Mouse (Mus musculus): ENCODE measurements around the gene Defb10. TPM values are rescaled to one million over a fixed set of nuclear protein-coding genes. Genes with fewer than 3 reads are reported as not detected.
"Not testable (repeated sequence)": the region's sequence is repeated elsewhere in the genome, so short reads cannot be mapped to it uniquely, and the experiment has no call there.

The Defb10 gene
- polyA plus RNA-seq (2014; fragmentation: Nextera tagmentation; extraction: Ambion mirVana), result 0.91 and 1.5 TPM in 2 replicates

DNA sequence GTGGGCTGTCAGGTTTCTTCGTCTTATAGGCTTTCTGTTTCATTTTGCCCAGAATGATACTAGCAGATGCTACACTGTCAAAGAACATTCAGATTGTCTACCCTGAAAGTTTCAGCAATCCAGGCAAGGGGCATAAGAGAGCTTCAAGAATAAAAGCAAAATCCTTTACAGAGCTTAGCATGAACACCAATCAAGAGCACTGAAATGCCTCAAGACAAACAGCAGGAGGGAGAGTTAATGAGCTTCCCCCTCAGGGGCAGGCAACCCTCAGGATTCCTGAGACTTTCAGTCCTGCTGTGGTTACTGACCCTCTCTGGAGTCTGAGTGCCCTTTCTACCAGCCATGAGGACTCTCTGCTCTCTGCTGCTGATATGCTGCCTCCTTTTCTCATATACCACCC lies at the start of gene Defb10:
Defb10 (plus strand) TSS at position 316 of the 400 bp plus-strand sequence.
- WGBS, result 52% methylated on average over 1 of the region's 1 CpGs
- not testable (repeated sequence) for H3K36me3 ChIP-seq (ENCODE audit: control insufficient read depth, insufficient read depth, low read length); H3K9me3 ChIP-seq (ENCODE audit: control insufficient read depth, low read length); ATAC-seq (ENCODE audit: low FRiP score); H3K4me1 ChIP-seq (replicated peaks; ENCODE audit: control insufficient read depth, insufficient read depth, low read length); DNase-seq (ENCODE audit: low spot score); H3K4me3 ChIP-seq (ENCODE audit: low read depth, low read length); H3K27me3 ChIP-seq (ENCODE audit: control insufficient read depth, insufficient read depth, low read length); H3K9ac ChIP-seq (ENCODE audit: low read depth, low read length); H3K4me2 ChIP-seq (replicated peaks; ENCODE audit: low read depth, low read length); H3K27ac ChIP-seq (ENCODE audit: low read depth, low read length)

DNA sequence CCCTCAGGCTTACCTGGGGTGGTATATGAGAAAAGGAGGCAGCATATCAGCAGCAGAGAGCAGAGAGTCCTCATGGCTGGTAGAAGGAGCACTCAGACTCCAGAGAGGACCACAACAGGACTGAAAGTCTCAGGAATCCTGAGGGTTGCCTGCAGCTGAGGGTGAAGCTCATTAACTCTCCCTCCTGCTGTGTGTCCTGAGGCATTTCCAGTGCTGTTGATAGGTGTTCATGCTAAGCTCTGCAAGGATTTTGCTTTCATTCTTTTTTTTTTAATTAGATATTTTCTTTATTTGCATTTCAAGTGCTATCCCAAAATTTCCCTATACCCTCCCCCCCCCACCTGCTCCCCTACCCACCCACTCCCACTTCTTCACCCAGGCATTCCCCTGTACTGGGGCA lies 26.6 kb downstream of the Defb10 start, which contains the start of gene Defb9:
Defb9 (minus strand) TSS at position 101 of the 400 bp plus-strand sequence.
- not testable (repeated sequence) for H3K9ac ChIP-seq (ENCODE audit: low read depth, low read length); ATAC-seq (ENCODE audit: low FRiP score); H3K4me1 ChIP-seq (replicated peaks; ENCODE audit: control insufficient read depth, insufficient read depth, low read length); H3K27ac ChIP-seq (ENCODE audit: low read depth, low read length); H3K9me3 ChIP-seq (ENCODE audit: control insufficient read depth, low read length); H3K36me3 ChIP-seq (ENCODE audit: control insufficient read depth, insufficient read depth, low read length); H3K4me3 ChIP-seq (ENCODE audit: low read depth, low read length); DNase-seq (ENCODE audit: low spot score); H3K27me3 ChIP-seq (ENCODE audit: control insufficient read depth, insufficient read depth, low read length); H3K4me2 ChIP-seq (replicated peaks; ENCODE audit: low read depth, low read length)

DNA sequence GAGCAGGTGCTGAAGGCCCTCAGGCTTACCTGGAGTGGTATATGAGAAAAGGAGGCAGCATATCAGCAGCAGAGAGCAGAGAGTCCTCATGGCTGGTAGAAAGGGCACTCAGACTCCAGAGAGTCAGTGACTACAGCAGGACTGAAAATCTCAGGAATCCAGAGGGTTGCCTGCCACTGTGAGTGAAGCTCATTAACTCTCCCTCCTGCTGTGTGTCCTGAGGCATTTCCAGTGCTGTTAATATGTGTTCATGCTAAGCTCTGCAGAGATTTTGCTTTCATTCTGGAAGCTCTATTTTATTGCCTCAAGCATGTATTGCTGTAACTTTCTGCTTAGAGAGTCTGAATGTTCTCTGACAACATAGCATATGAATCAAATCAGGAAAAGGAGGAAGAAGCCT lies 47.6 kb downstream of the Defb10 start, which contains the start of gene Defb11:
Defb11 (minus strand) TSS at position 123 of the 400 bp plus-strand sequence.
- H3K9ac ChIP-seq (ENCODE audit: low read depth, low read length); H3K4me3 ChIP-seq (ENCODE audit: low read depth, low read length); H3K9me3 ChIP-seq (ENCODE audit: control insufficient read depth, low read length); H3K4me2 ChIP-seq (replicated peaks; ENCODE audit: low read depth, low read length); ATAC-seq (ENCODE audit: low FRiP score); H3K27ac ChIP-seq (ENCODE audit: low read depth, low read length); H3K4me1 ChIP-seq (replicated peaks; ENCODE audit: control insufficient read depth, insufficient read depth, low read length); H3K36me3 ChIP-seq (ENCODE audit: control insufficient read depth, insufficient read depth, low read length); H3K27me3 ChIP-seq (ENCODE audit: control insufficient read depth, insufficient read depth, low read length): not testable (repeated sequence)
- DNase-seq (ENCODE audit: low spot score), result peak; percentile 2

Other genes starting within 250 kb of the Defb10 start
- not detected in 2 replicates for gene Defa26, start 240.7 kb upstream of the Defb10 start, polyA plus RNA-seq (2014; fragmentation: Nextera tagmentation; extraction: Ambion mirVana)
- gene Defa17, start 203.1 kb upstream of the Defb10 start, polyA plus RNA-seq (2014; fragmentation: Nextera tagmentation; extraction: Ambion mirVana), result not detected in 2 replicates
- gene Defa34, start 193.1 kb upstream of the Defb10 start, polyA plus RNA-seq (2014; fragmentation: Nextera tagmentation; extraction: Ambion mirVana), result not detected in 2 replicates
- gene AY761184, start 155.3 kb upstream of the Defb10 start, polyA plus RNA-seq (2014; fragmentation: Nextera tagmentation; extraction: Ambion mirVana), result not detected in 2 replicates
- gene Defa24, start 124.4 kb upstream of the Defb10 start, polyA plus RNA-seq (2014; fragmentation: Nextera tagmentation; extraction: Ambion mirVana), result not detected in 2 replicates
- gene Defb50, start 35.4 kb upstream of the Defb10 start, polyA plus RNA-seq (2014; fragmentation: Nextera tagmentation; extraction: Ambion mirVana), result not detected in 2 replicates
- 0.67 TPM in 1 of 2 replicates, not detected in the other for gene Defb2, start 19.0 kb upstream of the Defb10 start, polyA plus RNA-seq (2014; fragmentation: Nextera tagmentation; extraction: Ambion mirVana)
- not detected in 2 replicates for gene Defb9, start 26.5 kb downstream of the Defb10 start, polyA plus RNA-seq (2014; fragmentation: Nextera tagmentation; extraction: Ambion mirVana)
- 7.8 and 9.1 TPM in 2 replicates for gene Defb11, start 47.5 kb downstream of the Defb10 start, polyA plus RNA-seq (2014; fragmentation: Nextera tagmentation; extraction: Ambion mirVana)
- not detected in 2 replicates for gene Defb15, start 73.8 kb downstream of the Defb10 start, polyA plus RNA-seq (2014; fragmentation: Nextera tagmentation; extraction: Ambion mirVana)
- not detected in 2 replicates for gene Defb35, start 79.5 kb downstream of the Defb10 start, polyA plus RNA-seq (2014; fragmentation: Nextera tagmentation; extraction: Ambion mirVana)
- not detected in 2 replicates for gene Defb13, start 87.9 kb downstream of the Defb10 start, polyA plus RNA-seq (2014; fragmentation: Nextera tagmentation; extraction: Ambion mirVana)
- gene Fam90a1a, start 99.8 kb downstream of the Defb10 start, polyA plus RNA-seq (2014; fragmentation: Nextera tagmentation; extraction: Ambion mirVana), result not detected in 2 replicates
- gene Ccdc70, start 110.9 kb downstream of the Defb10 start, polyA plus RNA-seq (2014; fragmentation: Nextera tagmentation; extraction: Ambion mirVana), result not detected in 2 replicates
- gene Atp7b, start 201.4 kb downstream of the Defb10 start, polyA plus RNA-seq (2014; fragmentation: Nextera tagmentation; extraction: Ambion mirVana), result 1.3 and 1.9 TPM in 2 replicates
- 32.3 and 34.1 TPM in 2 replicates for gene Alg11, start 201.8 kb downstream of the Defb10 start, polyA plus RNA-seq (2014; fragmentation: Nextera tagmentation; extraction: Ambion mirVana)

Measured in hindbrain, embryonic 11.5 days (tissue).